Mouse (Mus musculus): ENCODE data around the gene Coro6.

DNA sequence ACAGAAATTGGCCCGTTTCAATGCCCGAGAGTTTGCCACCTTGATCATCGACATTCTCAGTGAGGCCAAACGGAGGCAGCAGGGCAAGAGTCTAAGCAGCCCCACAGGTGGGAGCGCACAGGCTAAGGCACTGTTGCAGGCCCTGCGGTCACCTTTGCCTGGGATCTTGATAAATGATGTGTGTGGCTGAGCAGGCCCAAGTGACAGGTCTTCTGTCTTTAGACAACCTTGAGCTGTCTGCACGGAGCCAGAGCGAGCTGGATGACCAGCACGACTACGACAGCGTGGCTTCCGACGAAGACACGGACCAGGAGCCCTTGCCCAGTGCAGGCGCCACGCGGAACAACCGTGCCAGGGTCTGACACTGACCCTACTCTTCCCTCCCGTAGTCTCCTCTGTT, 42.2 kb downstream of the Coro6 start:
- TF ChIP-seq CTCF (IDR thresholded peaks at IDR 0.05; ENCODE audit: low read depth) (no peak), EP300 (IDR thresholded peaks at IDR 0.05; ENCODE audit: low read depth) (no peak)
